Mouse (Mus musculus) spleen, adult 2 months (tissue): ENCODE measurements around the gene Nprl2.

Source experiments
- CTCF ChIP-seq: fragments of 200-500 bp; IDR thresholded peaks from 2 replicates; pipeline ENCODE4 v1.5.1; 2011; ENCODE audit warnings: mild to moderate bottlenecking, inconsistent platforms; ENCODE audit not compliant: insufficient read depth, insufficient read length, insufficient replicate concordance; ENCODE audit errors: extremely low read depth
- POLR2A ChIP-seq: fragments of 200-500 bp; IDR thresholded peaks from 2 replicates; pipeline ENCODE4 v1.6.1; 2011; ENCODE audit warnings: low read depth, low read length, inconsistent platforms

DNA sequence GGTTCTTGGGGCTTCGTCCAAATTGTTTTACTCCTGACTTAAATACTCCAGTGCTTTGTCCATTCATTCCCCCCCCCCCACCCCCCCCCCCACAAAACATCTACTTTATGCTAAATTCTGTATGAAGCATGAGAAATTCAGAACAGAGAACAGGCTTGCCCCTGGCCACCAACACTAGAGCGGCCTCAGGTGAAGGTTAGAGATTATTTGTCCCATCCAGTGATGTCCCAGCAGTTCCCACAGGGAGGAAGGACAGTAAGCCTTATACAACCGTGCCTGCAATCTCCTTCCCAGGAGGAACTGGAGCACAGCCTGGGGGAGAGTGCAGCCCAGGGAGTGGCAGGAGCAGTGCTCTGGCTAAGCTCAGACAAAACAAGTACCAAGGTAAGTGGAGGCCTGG, 36.6 kb downstream of the Nprl2 start, which contains the start of gene Naa80:
- no peak for TF ChIP-seq CTCF
- no peak for TF ChIP-seq POLR2A
